ENCODE assay signal across 9 mouse cellular contexts in the genomic region with DNA sequence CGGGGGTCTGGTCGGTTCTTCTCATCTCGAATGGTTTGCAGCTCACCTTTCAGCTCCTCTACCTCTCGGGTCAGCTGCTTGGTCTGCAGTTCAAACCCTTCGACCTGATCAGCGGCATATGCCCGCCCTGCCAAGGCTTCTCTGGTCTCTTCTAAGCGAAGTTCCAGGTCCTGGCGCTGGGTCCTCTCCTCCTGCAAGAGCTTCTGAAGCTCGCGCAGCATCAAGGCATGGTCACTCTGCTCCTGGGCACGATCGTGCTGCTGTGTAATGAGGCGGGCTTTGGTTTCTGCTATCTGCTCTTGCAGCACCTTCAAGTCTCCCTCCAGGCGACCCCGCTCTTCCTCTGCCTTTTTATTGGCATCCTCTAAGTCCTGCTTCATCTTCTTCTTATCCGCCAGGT. TPM values are rescaled to one million over a fixed set of nuclear protein-coding genes. Genes with fewer than 3 reads are reported as not detected.
DNase-seq lines count a peak whose midpoint lies in the region; ATAC-seq and TF ChIP-seq lines count a peak whose summit lies in the region.
"Had no signal": no experiment of that assay in that cellular context is flagged by ENCODE, and none has a peak within 500 bp of the region (broad histone marks: within the 10 kb centered on the region; RNA-seq: fewer than 3 reads in every experiment).

No protein-coding gene starts in this region.

- TF ChIP-seq EP300 in heart, adult 2 months (IDR thresholded peaks at IDR 0.05; ENCODE audit: insufficient read depth, low read depth, low read length), result no peak

- ATAC-seq in forebrain, embryonic 11.5 days (replicated peaks; ENCODE audit: low FRiP score), result no peak
- no peak for ATAC-seq in liver, embryonic 11.5 days (replicated peaks; ENCODE audit: low FRiP score)
- no peak for ATAC-seq in inflammation-experienced regulatory T-cells, adult 6 months

- H3K36me3 ChIP-seq in heart, adult 2 months (ENCODE audit: control insufficient read depth, insufficient read depth, low read length), result peaks cover 20% of the 10 kb centered on the region
- peaks cover 9% of the 10 kb centered on the region for H3K36me3 ChIP-seq in C2C12 (ENCODE audit: control insufficient read depth, insufficient read depth)
- peaks cover 4% of the 10 kb centered on the region; the same call in 1 of the 2 replicates for H3K36me3 ChIP-seq in forebrain, embryonic 11.5 days (ENCODE audit: control insufficient read depth, insufficient read depth, low read length)
- H3K36me3 ChIP-seq in liver, embryonic 11.5 days (ENCODE audit: control insufficient read depth, insufficient read depth, low read length), result peaks cover 14% of the 10 kb centered on the region

- DNase-seq in heart, adult 2 months, result no peak
- no peak for DNase-seq in heart, postnatal 36 days
- DNase-seq in forebrain, embryonic 11.5 days (ENCODE audit: low spot score), result no peak
- DNase-seq in liver, embryonic 11.5 days (ENCODE audit: low spot score), result no peak
- no peak for DNase-seq in right cerebral cortex, postnatal 36 days (ENCODE audit: low spot score in 2 of 2)
- DNase-seq in adrenal gland, postnatal 10 days, result no peak

- no peaks in the 10 kb centered on the region for H3K9me3 ChIP-seq in forebrain, embryonic 11.5 days (ENCODE audit: control insufficient read depth, low read length)
- no peaks in the 10 kb centered on the region for H3K9me3 ChIP-seq in liver, embryonic 11.5 days (ENCODE audit: control insufficient read depth, low read length)

- peaks cover 5% of the 10 kb centered on the region for H3K79me2 ChIP-seq in heart, adult 2 months (replicated peaks; ENCODE audit: control insufficient read depth, insufficient read depth, low read length)
- H3K79me2 ChIP-seq in C2C12 (ENCODE audit: control insufficient read depth, insufficient read depth), result peaks cover 32% of the 10 kb centered on the region

- H3K27me3 ChIP-seq in heart, adult 2 months (ENCODE audit: control insufficient read depth, insufficient read depth, low read length), result no peaks in the 10 kb centered on the region
- H3K27me3 ChIP-seq in C2C12 (ENCODE audit: control insufficient read depth, insufficient read depth, insufficient read length), result no peaks in the 10 kb centered on the region
- H3K27me3 ChIP-seq in forebrain, embryonic 11.5 days (ENCODE audit: control insufficient read depth, insufficient read depth, low read length), result no peaks in the 10 kb centered on the region
- no peaks in the 10 kb centered on the region for H3K27me3 ChIP-seq in liver, embryonic 11.5 days (replicated peaks; ENCODE audit: control insufficient read depth, insufficient read depth, low read length)

- TF ChIP-seq POLR2A in heart, adult 2 months (IDR thresholded peaks at IDR 0.05; ENCODE audit: insufficient read depth, low read depth, low read length), result no peak

- TF ChIP-seq CTCF in heart, adult 2 months (IDR thresholded peaks at IDR 0.05), result no peak
- no peak for TF ChIP-seq CTCF in C2C12 (IDR thresholded peaks at IDR 0.05; ENCODE audit: control insufficient read depth, insufficient read depth, insufficient read length)

- peak overlapping the region; percentile 70; the same call in 1 of the 2 replicates for H3K9ac ChIP-seq in heart, adult 2 months (ENCODE audit: low read depth, low read length)
- H3K9ac ChIP-seq in forebrain, embryonic 11.5 days (ENCODE audit: low read length), result no peak overlapping the region; the same call in 1 of the 2 replicates
- H3K9ac ChIP-seq in liver, embryonic 11.5 days (ENCODE audit: low read depth, low read length), result peak overlapping the region; percentile 85; the same call in 1 of the 2 replicates

- peak overlapping the region; percentile 95 for H3K4me3 ChIP-seq in heart, adult 2 months
- H3K4me3 ChIP-seq in C2C12 (ENCODE audit: insufficient read depth, poor library complexity, severe bottlenecking), result peak overlapping the region; percentile 56
- peak overlapping the region; percentile 82 for H3K4me3 ChIP-seq in forebrain, embryonic 11.5 days (ENCODE audit: low read depth, low read length)
- H3K4me3 ChIP-seq in liver, embryonic 11.5 days (ENCODE audit: low read depth, low read length), result peak overlapping the region; percentile 83

- H3K27ac ChIP-seq in heart, adult 2 months, result no peak overlapping the region
- H3K27ac ChIP-seq in forebrain, embryonic 11.5 days (ENCODE audit: low read depth, low read length), result no peak overlapping the region
- H3K27ac ChIP-seq in liver, embryonic 11.5 days (ENCODE audit: low read depth, low read length), result no peak overlapping the region

- peaks cover 26% of the 10 kb centered on the region for H3K4me1 ChIP-seq in heart, adult 2 months (ENCODE audit: control insufficient read depth, insufficient read depth, low read length)
- peaks cover 14% of the 10 kb centered on the region for H3K4me1 ChIP-seq in forebrain, embryonic 11.5 days (replicated peaks; ENCODE audit: control insufficient read depth, insufficient read depth, low read length)
- peaks cover 26% of the 10 kb centered on the region for H3K4me1 ChIP-seq in liver, embryonic 11.5 days (replicated peaks; ENCODE audit: control insufficient read depth, insufficient read depth, low read length)

- no peak overlapping the region for H3ac ChIP-seq in C2C12 (ENCODE audit: control insufficient read depth, insufficient read length, low read depth)

- WGBS in heart, adult 2 months, result 76% methylated on average over 17 of the region's 17 CpGs
- 86% methylated on average over 17 of the region's 17 CpGs for WGBS in forebrain, embryonic 11.5 days
- 74% methylated on average over 17 of the region's 17 CpGs for WGBS in liver, embryonic 11.5 days

- H3K79me3 ChIP-seq in C2C12 (ENCODE audit: low read depth), result peaks cover 14% of the 10 kb centered on the region

- peak overlapping the region; percentile 78 for H3K4me2 ChIP-seq in forebrain, embryonic 11.5 days (ENCODE audit: low read depth, low read length, severe bottlenecking)
- peak overlapping the region; percentile 97 for H3K4me2 ChIP-seq in liver, embryonic 11.5 days

- intact Hi-C loops in heart, adult 2 months (cut with DNase I), result loop anchor here (5.0 kb wide), 3 partner anchors 42 to 412 kb away; a partner anchor contains a TSS
- intact Hi-C loops in heart, postnatal 36 days (cut with DNase I), result loop anchor here (5.0 to 10.0 kb wide), 3 partner anchors 57 to 204 kb away; a partner anchor contains a TSS

TF ChIP-seq in C2C12, 6 proteins besides CTCF, POLR2A, EP300 and RAD21:
- TF ChIP-seq MYOG (IDR thresholded peaks at IDR 0.05; ENCODE audit: control insufficient read depth, extremely low read depth, insufficient read length), result no peak
- TF ChIP-seq CEBPB (IDR thresholded peaks at IDR 0.05; ENCODE audit: low read depth), result no peak
- TF ChIP-seq FOSL1 (IDR thresholded peaks at IDR 0.05; ENCODE audit: insufficient read depth, low read length, poor library complexity, severe bottlenecking), result no peak
- TF ChIP-seq MAX (IDR thresholded peaks at IDR 0.05), result no peak
- TF ChIP-seq USF1 (IDR thresholded peaks at IDR 0.05; ENCODE audit: low read depth), result no peak
- TF ChIP-seq MYOD1 (IDR thresholded peaks at IDR 0.05; ENCODE audit: control insufficient read depth, insufficient read length, low read depth), result no peak

RNA-seq across cellular contexts. Expression of a gene that starts 3.0 kb away (rescaled TPM):
- 100 to 1,000 TPM; 150 to 162 TPM for total RNA-seq in heart, adult 2 months (2021)
- polyA plus RNA-seq in heart, adult 2 months (2012; rRNA removed), result 239 and 248 TPM in 2 replicates
- 100 to 1,000 TPM; 162 to 164 TPM for total RNA-seq in heart, postnatal 36 days (2021)
- 203 TPM for polyA plus RNA-seq in C2C12 (2012; fragmentation: generic; extraction: Trizol)
- 301 and 329 TPM in 2 replicates for polyA plus RNA-seq in forebrain, embryonic 11.5 days (2014; fragmentation: Nextera tagmentation; extraction: Ambion mirVana)
- polyA plus RNA-seq in liver, embryonic 11.5 days (2014; fragmentation: Nextera tagmentation; extraction: Ambion mirVana), result 348 and 356 TPM in 2 replicates
- 10 to 100 TPM; 19.8 to 78.8 (median 44.8) TPM for polyA plus RNA-seq in inflammation-experienced regulatory T-cells, adult 6 months (2017; shearing (Covaris generic))
- 100 to 1,000 TPM; 178 to 190 TPM for total RNA-seq in adrenal gland, postnatal 10 days (2021)

RNA-seq across cellular contexts. Expression of a gene that starts 7.2 kb away (rescaled TPM):
- total RNA-seq in heart, adult 2 months (2021), result not detected
- 0.20 TPM in 1 of 2 replicates, not detected in the other for polyA plus RNA-seq in heart, adult 2 months (2012; rRNA removed)
- not detected for total RNA-seq in heart, postnatal 36 days (2021)
- polyA plus RNA-seq in C2C12 (2012; fragmentation: generic; extraction: Trizol), result not detected
- polyA plus RNA-seq in forebrain, embryonic 11.5 days (2014; fragmentation: Nextera tagmentation; extraction: Ambion mirVana), result not detected in 2 replicates
- 0.33 and 0.55 TPM in 2 replicates for polyA plus RNA-seq in liver, embryonic 11.5 days (2014; fragmentation: Nextera tagmentation; extraction: Ambion mirVana)
- under 1 TPM in 1 of 3 experiments, not detected in 2; 0.25 TPM for polyA plus RNA-seq in inflammation-experienced regulatory T-cells, adult 6 months (2017; shearing (Covaris generic))
- under 1 TPM in 1 of 2 experiments, not detected in 1; 0.27 TPM for total RNA-seq in adrenal gland, postnatal 10 days (2021)
- polyA plus RNA-seq: spleen, adult 2 months had no signal

RNA-seq across cellular contexts. Expression of a gene that starts 7.8 kb away (rescaled TPM):
- 1 to 10 TPM; 8.4 to 9.8 TPM for total RNA-seq in heart, adult 2 months (2021)
- polyA plus RNA-seq in heart, adult 2 months (2012; rRNA removed), result 3.2 and 3.6 TPM in 2 replicates
- 1 to 10 TPM; 9.4 to 9.5 TPM for total RNA-seq in heart, postnatal 36 days (2021)
- polyA plus RNA-seq in C2C12 (2012; fragmentation: generic; extraction: Trizol), result 4.7 TPM
- 9.3 and 10.4 TPM in 2 replicates for polyA plus RNA-seq in forebrain, embryonic 11.5 days (2014; fragmentation: Nextera tagmentation; extraction: Ambion mirVana)
- 5.8 and 6.7 TPM in 2 replicates for polyA plus RNA-seq in liver, embryonic 11.5 days (2014; fragmentation: Nextera tagmentation; extraction: Ambion mirVana)
- 1 to 10 TPM; 5.9 to 8.0 (median 7.9) TPM for polyA plus RNA-seq in inflammation-experienced regulatory T-cells, adult 6 months (2017; shearing (Covaris generic))
- 10 to 100 TPM; 12.2 to 12.7 TPM for total RNA-seq in adrenal gland, postnatal 10 days (2021)

RNA-seq across cellular contexts. Expression of a gene that starts 22.6 kb away (rescaled TPM):
- total RNA-seq in heart, adult 2 months (2021), result 10 to 100 TPM in 1 of 2 experiments, 1 to 10 TPM in 1; 9.7 to 11.2 TPM
- polyA plus RNA-seq in heart, adult 2 months (2012; rRNA removed), result 1.3 and 1.6 TPM in 2 replicates
- total RNA-seq in heart, postnatal 36 days (2021), result 10 to 100 TPM in 1 of 2 experiments, 1 to 10 TPM in 1; 9.4 to 11.5 TPM
- polyA plus RNA-seq in C2C12 (2012; fragmentation: generic; extraction: Trizol), result 2.5 TPM
- polyA plus RNA-seq in forebrain, embryonic 11.5 days (2014; fragmentation: Nextera tagmentation; extraction: Ambion mirVana), result 23.9 and 26.0 TPM in 2 replicates
- 39.5 and 41.2 TPM in 2 replicates for polyA plus RNA-seq in liver, embryonic 11.5 days (2014; fragmentation: Nextera tagmentation; extraction: Ambion mirVana)
- polyA plus RNA-seq in inflammation-experienced regulatory T-cells, adult 6 months (2017; shearing (Covaris generic)), result 10 to 100 TPM; 25.4 to 38.2 (median 29.1) TPM
- total RNA-seq in adrenal gland, postnatal 10 days (2021), result 10 to 100 TPM; 18.4 to 20.1 TPM

RNA-seq across cellular contexts. Expression of a gene that starts 28.8 kb away (rescaled TPM):
- not detected for total RNA-seq in heart, adult 2 months (2021)
- polyA plus RNA-seq in heart, adult 2 months (2012; rRNA removed), result not detected in 2 replicates
- not detected for total RNA-seq in heart, postnatal 36 days (2021)
- polyA plus RNA-seq in C2C12 (2012; fragmentation: generic; extraction: Trizol), result not detected
- not detected in 2 replicates for polyA plus RNA-seq in forebrain, embryonic 11.5 days (2014; fragmentation: Nextera tagmentation; extraction: Ambion mirVana)
- polyA plus RNA-seq in liver, embryonic 11.5 days (2014; fragmentation: Nextera tagmentation; extraction: Ambion mirVana), result 0.26 TPM in 1 of 2 replicates, not detected in the other
- polyA plus RNA-seq in inflammation-experienced regulatory T-cells, adult 6 months (2017; shearing (Covaris generic)), result not detected
- total RNA-seq in adrenal gland, postnatal 10 days (2021), result not detected
- polyA plus RNA-seq: spleen, adult 2 months had no signal
